Mouse (Mus musculus) MEL (cell line): Measurements from ENCODE around the gene Rnaseh2b.

Source experiments
- BHLHE40 ChIP-seq: IDR thresholded peaks from 2 replicates; pipeline ENCODE4 v1.6.1; 2012; ENCODE audit warnings: low read depth, mild to moderate bottlenecking, inconsistent platforms, low read length, improper control_type of control experiment, borderline replicate concordance
- CHD2 ChIP-seq: IDR thresholded peaks from 2 replicates; pipeline ENCODE4 v1.6.1; 2011; ENCODE audit warnings: low read length, improper control_type of control experiment
- CTCF ChIP-seq, 3 experiments: IDR thresholded peaks in 2 of 3; conservative IDR thresholded peaks in 1 of 3; 2 replicates each; pipeline ENCODE4 v1.5.1; 2011 to 2012; ENCODE audit warnings: low read length in 3 of 3, low read depth in 2 of 3, mild to moderate bottlenecking in 2 of 3, improper control_type of control experiment in 1 of 3, inconsistent platforms in 1 of 3, mixed read lengths in 1 of 3, moderate library complexity in 1 of 3; ENCODE audit not compliant: control insufficient read depth in 1 of 3, insufficient read depth in 1 of 3, poor library complexity in 1 of 3, severe bottlenecking in 1 of 3
- E2F4 ChIP-seq: IDR thresholded peaks from 2 replicates; pipeline ENCODE4 v1.6.1; 2011; ENCODE audit warnings: low read depth, low read length, improper control_type of control experiment, borderline replicate concordance
- EP300 ChIP-seq, 2 experiments: IDR thresholded peaks; 2 replicates each; pipeline ENCODE4 v1.6.1; 2011; ENCODE audit warnings: improper control_type of control experiment in 2 of 2, low read length in 2 of 2, low read depth in 1 of 2, mild to moderate bottlenecking in 1 of 2
- HCFC1 ChIP-seq: IDR thresholded peaks from 2 replicates; pipeline ENCODE4 v1.6.1; 2012; ENCODE audit warnings: low read depth, mild to moderate bottlenecking, inconsistent platforms, low read length, improper control_type of control experiment, moderate library complexity
- MAX ChIP-seq: IDR thresholded peaks from 2 replicates; pipeline ENCODE4 v1.6.1; 2011; ENCODE audit warnings: low read length, improper control_type of control experiment
- POLR2A ChIP-seq, 2 experiments: IDR thresholded peaks; 2 replicates each; pipeline ENCODE4 v1.6.1; 2011 to 2012; ENCODE audit warnings: low read length in 2 of 2, mild to moderate bottlenecking in 2 of 2, control low read depth in 1 of 2, improper control_type of control experiment in 1 of 2, low read depth in 1 of 2, moderate library complexity in 1 of 2; ENCODE audit not compliant: control insufficient read depth in 1 of 2, insufficient read depth in 1 of 2, poor library complexity in 1 of 2
- POLR2AphosphoS2 ChIP-seq: IDR thresholded peaks from 2 replicates; pipeline ENCODE4 v1.6.1; 2011; ENCODE audit warnings: low read length, improper control_type of control experiment
- RCOR1 ChIP-seq: IDR thresholded peaks from 2 replicates; pipeline ENCODE4 v1.6.1; 2012; ENCODE audit warnings: low read depth, mild to moderate bottlenecking, inconsistent platforms, low read length, improper control_type of control experiment
- USF1 ChIP-seq: IDR thresholded peaks from 2 replicates; pipeline ENCODE4 v1.6.1; 2014; ENCODE audit warnings: low read depth, mild to moderate bottlenecking, inconsistent platforms, low read length, improper control_type of control experiment, moderate library complexity
- ZKSCAN1 ChIP-seq: IDR thresholded peaks from 2 replicates; pipeline ENCODE4 v1.6.1; 2012; ENCODE audit warnings: low read depth, mild to moderate bottlenecking, inconsistent platforms, low read length, improper control_type of control experiment, moderate library complexity

- TF ChIP-seq CHD2 (no peak), CTCF (IDR thresholded peaks at IDR 0.05 in 2 of 3, conservative IDR thresholded peaks at IDR 0.05 in 1 of 3; ENCODE audit: control insufficient read depth in 1 of 3, insufficient read depth in 1 of 3, low read depth in 2 of 3, low read length in 3 of 3, poor library complexity in 1 of 3, severe bottlenecking in 1 of 3) (no peak), RCOR1 (no peak), EP300 (IDR thresholded peaks at IDR 0.05; ENCODE audit: low read depth in 1 of 2, low read length in 2 of 2) (no peak), POLR2A (IDR thresholded peaks at IDR 0.05; ENCODE audit: control insufficient read depth in 1 of 2, insufficient read depth in 1 of 2, low read depth in 1 of 2, low read length in 2 of 2, poor library complexity in 1 of 2) (no peak), ZKSCAN1 (no peak), POLR2AphosphoS2 (no peak), HCFC1 (no peak), MAX (no peak), E2F4 (no peak), USF1 (no peak), BHLHE40 (no peak)
Measured at GRCm38 (mm10) chr14:62307555-62307954, 15.2 kb downstream of the Rnaseh2b start.
